Mouse (Mus musculus) CH12.LX (cell line): Measurements from ENCODE around the gene Coq8a. TPM values are rescaled to one million over a fixed set of nuclear protein-coding genes. Genes with fewer than 3 reads are reported as not detected.

Source experiments
- DNase-seq: peaks from one replicate; pipeline ENCODE4 v3.0.0-alpha.2; 2013; ENCODE audit errors: extremely low read depth
- H3K27ac ChIP-seq: 2 replicates; pipeline ENCODE4 v1.5.1; 2012; ENCODE audit warnings: low read depth, mild to moderate bottlenecking, control low read depth, moderate library complexity; ENCODE audit not compliant: insufficient read depth
- H3K27me3 ChIP-seq: replicated peaks from 2 replicates; pipeline ENCODE3; 2012; ENCODE audit warnings: inconsistent platforms
- H3K36me3 ChIP-seq, 2 experiments: replicated peaks in 1 of 2; 2 replicates each; pipeline versions ENCODE3 to v1.6.1; 2012; ENCODE audit warnings: inconsistent platforms in 1 of 2, low read length in 1 of 2, mild to moderate bottlenecking in 1 of 2, mixed read lengths in 1 of 2, moderate library complexity in 1 of 2; ENCODE audit not compliant: control insufficient read depth in 1 of 2, insufficient read depth in 1 of 2
- H3K4me1 ChIP-seq, 2 experiments: 2 replicates each; pipeline ENCODE4 v1.6.1; 2012; ENCODE audit warnings: inconsistent platforms in 1 of 2, moderate library complexity in 1 of 2; ENCODE audit not compliant: insufficient read depth in 2 of 2, control insufficient read depth in 1 of 2
- H3K4me2 ChIP-seq: 2 replicates; pipeline ENCODE4 v1.6.1; 2012; ENCODE audit warnings: low read depth, mild to moderate bottlenecking, control low read depth; ENCODE audit not compliant: poor library complexity, insufficient read depth, severe bottlenecking
- H3K4me3 ChIP-seq, 3 experiments: fragments of 150-350 bp in 1 of 3; sonication (generic) in 1 of 3; replicated peaks in 1 of 3; 2 replicates each; pipeline versions ENCODE3 to v1.5.1; 2011 to 2012; ENCODE audit warnings: low read depth in 2 of 3, low read length in 2 of 3, mild to moderate bottlenecking in 2 of 3, moderate library complexity in 2 of 3, control low read depth in 1 of 3, improper control_type of control experiment in 1 of 3, inconsistent platforms in 1 of 3, mixed read lengths in 1 of 3; ENCODE audit not compliant: poor library complexity in 1 of 3
- H3K79me2 ChIP-seq: replicated peaks from 2 replicates; pipeline ENCODE4 v1.6.1; 2012; ENCODE audit warnings: mild to moderate bottlenecking, moderate library complexity; ENCODE audit not compliant: control insufficient read depth, poor library complexity, insufficient read depth, severe bottlenecking; ENCODE audit errors: extremely low read depth
- H3K9ac ChIP-seq: 2 replicates; pipeline ENCODE4 v1.6.1; 2012; ENCODE audit warnings: low read depth, mild to moderate bottlenecking, control low read depth, moderate library complexity; ENCODE audit not compliant: insufficient read depth
- H3K9me3 ChIP-seq: replicated peaks from 2 replicates; pipeline ENCODE3; 2012; ENCODE audit warnings: low read length, inconsistent platforms, mixed read lengths
- BHLHE40 ChIP-seq: IDR thresholded peaks from 2 replicates; pipeline ENCODE4 v1.6.1; 2011; ENCODE audit warnings: mild to moderate bottlenecking, low read depth, low read length, improper control_type of control experiment
- CTCF ChIP-seq, 2 experiments: IDR thresholded peaks in 1 of 2; conservative IDR thresholded peaks in 1 of 2; 2 replicates each; pipeline ENCODE4 v1.5.1; 2011 to 2012; ENCODE audit warnings: low read depth in 2 of 2, low read length in 2 of 2, improper control_type of control experiment in 1 of 2, inconsistent platforms in 1 of 2, mild to moderate bottlenecking in 1 of 2, moderate library complexity in 1 of 2
- E2F4 ChIP-seq: IDR thresholded peaks from 2 replicates; pipeline ENCODE4 v1.6.1; 2011; ENCODE audit warnings: low read depth, low read length, improper control_type of control experiment; ENCODE audit not compliant: insufficient replicate concordance
- ETS1 ChIP-seq: conservative IDR thresholded peaks from 2 replicates; pipeline ENCODE4 v1.6.1; 2012; ENCODE audit warnings: low read depth, mild to moderate bottlenecking, inconsistent platforms, low read length, improper control_type of control experiment, moderate library complexity
- JUN ChIP-seq: IDR thresholded peaks from 2 replicates; pipeline ENCODE4 v1.6.1; 2011; ENCODE audit warnings: low read depth, mild to moderate bottlenecking, low read length, improper control_type of control experiment, moderate library complexity; ENCODE audit not compliant: insufficient read depth
- JUND ChIP-seq: conservative IDR thresholded peaks from 2 replicates; pipeline ENCODE4 v1.6.1; 2011; ENCODE audit warnings: low read depth, low read length, improper control_type of control experiment
- MAFK ChIP-seq: IDR thresholded peaks from 2 replicates; pipeline ENCODE4 v1.6.1; 2011; ENCODE audit warnings: low read length, improper control_type of control experiment; ENCODE audit not compliant: insufficient replicate concordance
- MXI1 ChIP-seq: IDR thresholded peaks from 2 replicates; pipeline ENCODE4 v1.6.1; 2011; ENCODE audit warnings: mild to moderate bottlenecking, low read depth, low read length, improper control_type of control experiment
- MYC ChIP-seq: IDR thresholded peaks from 2 replicates; pipeline ENCODE4 v1.6.1; 2011; ENCODE audit warnings: low read depth, mild to moderate bottlenecking, improper control_type of control experiment, low read length
- POLR2A ChIP-seq: IDR thresholded peaks from 2 replicates; pipeline ENCODE4 v1.6.1; 2011; ENCODE audit warnings: low read depth, mild to moderate bottlenecking, improper control_type of control experiment, low read length
- SIN3A ChIP-seq: IDR thresholded peaks from 2 replicates; pipeline ENCODE4 v1.6.1; 2012; ENCODE audit warnings: low read length, improper control_type of control experiment, inconsistent platforms
- ZNF384 ChIP-seq: IDR thresholded peaks from 2 replicates; pipeline ENCODE4 v1.6.1; 2012; ENCODE audit warnings: low read depth, low read length, improper control_type of control experiment, inconsistent platforms
- dilution Hi-C: fragments of 300-500 bp; cut with MboI; formaldehyde crosslinking; loops from 2 replicates; pipeline ENCODE4 v1.14.3; 2020; ENCODE audit warnings: low sequenced_read_pairs; ENCODE audit not compliant: extremely low pct_unique_long_range_greater_than_20kb, extremely low pct_ligation_motif_present
- in situ Hi-C: fragments of 300-500 bp; cut with MboI; formaldehyde crosslinking; loops from 3 replicates; pipeline ENCODE4 v1.14.3; 2019; ENCODE audit warnings: low sequenced_read_pairs, low pct_ligation_motif_present, low pct_unique_long_range_greater_than_20kb, mixed read lengths
- polyA plus RNA-seq: library from polyadenylated mRNA; unstranded; fragments of >175 nt; gene quantifications from 2 replicates; pipeline ENCODE4 v1.2.1, GENCODE M21; 2012; ENCODE audit warnings: low read depth; ENCODE audit not compliant: insufficient read length
- total RNA-seq, 2 experiments: library from RNA; depleted of rRNA; stranded (reverse); fragments of 300-350 nt in 1 of 2; fragments of >200 nt in 1 of 2; gene quantifications; 2 replicates each; pipeline ENCODE4 v1.2.3; 2012 to 2014

Gene Coq8a
- total and polyA plus RNA-seq, 3 experiments: 73.4 to 237 (median 88.1) TPM

GRCm38 (mm10) chr1:180166533-180166932 lies 32.9 kb downstream of the Coq8a start:
- Histone ChIP-seq H3K79me2 (no peaks in the 10 kb centered on the region), H3K9ac (no peak overlapping the region), H3K36me3 (peaks cover 64 to 87% of the 10 kb centered on the region in 2 experiments), H3K9me3 (no peaks in the 10 kb centered on the region), H3K27ac (no peak overlapping the region), H3K4me1 (no peaks in the 10 kb centered on the region), H3K4me3 (no peak overlapping the region), H3K27me3 (no peaks in the 10 kb centered on the region), H3K4me2 (no peak overlapping the region)
- in situ Hi-C loops: no loop called here
- dilution Hi-C loops: no loop called here
- DNase-seq: no peak
- TF ChIP-seq CTCF (conservative IDR thresholded peaks at IDR 0.05 in 1 of 2, IDR thresholded peaks at IDR 0.05 in 1 of 2; ENCODE audit: low read depth in 2 of 2, low read length in 2 of 2): peak in 1 of 2 experiments; percentile 28; a peak in 2 of 4 replicates
- no peak for TF ChIP-seq JUND

- no peak for DNase-seq
Observed at GRCm38 (mm10) chr1:180162986-180163385, 36.4 kb downstream of the Coq8a start.

DNA sequence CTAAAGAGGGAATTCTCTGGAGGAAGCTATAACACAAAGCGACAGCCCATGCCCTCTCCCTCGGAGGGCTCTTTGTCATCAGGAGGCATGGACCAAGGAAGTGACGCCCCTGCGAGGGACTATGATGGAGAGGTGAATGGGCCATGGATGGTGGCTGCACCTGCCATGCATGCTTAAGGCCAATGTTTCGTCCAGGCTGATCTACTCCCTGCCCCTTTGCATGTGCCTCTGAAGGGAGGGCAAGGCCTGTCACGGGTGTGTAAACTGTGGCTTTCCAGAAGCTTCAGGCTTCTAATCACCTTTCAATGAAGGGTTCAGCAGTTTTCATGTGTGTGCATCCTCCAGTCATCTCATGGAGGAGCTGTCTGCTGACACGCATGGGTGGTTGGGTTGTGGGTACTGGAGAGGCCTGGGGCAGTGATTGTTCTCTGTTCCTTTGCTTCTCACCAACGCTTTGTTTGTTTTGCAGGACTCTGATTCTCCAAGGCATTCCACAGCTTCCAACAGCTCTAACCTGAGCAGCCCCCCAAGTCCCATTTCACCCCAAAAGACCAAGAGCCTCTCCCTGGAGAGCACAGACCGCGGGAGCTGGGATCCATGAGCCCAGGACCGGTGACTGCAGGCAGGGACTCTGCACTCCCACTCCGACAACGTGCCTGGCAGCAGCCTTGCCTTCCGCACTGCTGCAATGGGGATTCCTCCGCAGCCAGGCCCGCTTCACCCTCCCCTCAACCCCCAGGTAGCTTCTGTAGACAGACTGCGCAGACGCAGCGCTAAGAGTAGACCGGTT lies 37.6 kb downstream of the Coq8a start:
- no peak overlapping the region for H3K4me2 ChIP-seq
- peaks cover 0 to 16% of the 10 kb centered on the region in 2 experiments; a peak in 3 of 4 replicates for H3K4me1 ChIP-seq
- no peak for TF ChIP-seq POLR2A
- TF ChIP-seq MAFK: no peak
- no peak for TF ChIP-seq BHLHE40
- TF ChIP-seq ETS1: no peak
- TF ChIP-seq MXI1: no peak
- TF ChIP-seq MYC: no peak
- TF ChIP-seq ZNF384: no peak
- TF ChIP-seq SIN3A: no peak
- no peak for TF ChIP-seq E2F4
- TF ChIP-seq, all 38 proteins: peak for 0
- H3K27ac ChIP-seq: no peak overlapping the region
- no peaks in the 10 kb centered on the region for H3K27me3 ChIP-seq
- no peak overlapping the region for H3K9ac ChIP-seq
- H3K9me3 ChIP-seq: no peaks in the 10 kb centered on the region
- H3K36me3 ChIP-seq: peaks cover 16 to 46% of the 10 kb centered on the region in 2 experiments
- dilution Hi-C loops (no loop called here), in situ Hi-C loops (no loop called here)
- no peak for DNase-seq
- no peak overlapping the region for H3K4me3 ChIP-seq
- H3K79me2 ChIP-seq: no peaks in the 10 kb centered on the region

More at GRCm38 (mm10) chr1:180162986-180163385, 36.4 kb downstream of the Coq8a start:
- no peak overlapping the region for H3K27ac ChIP-seq
- dilution Hi-C loops: no loop called here
- no peak for TF ChIP-seq JUN
- no peak overlapping the region for H3K4me3 ChIP-seq
- H3K4me2 ChIP-seq: no peak overlapping the region
- H3K9ac ChIP-seq: no peak overlapping the region
- no peaks in the 10 kb centered on the region for H3K9me3 ChIP-seq
- H3K27me3 ChIP-seq: no peaks in the 10 kb centered on the region
- H3K36me3 ChIP-seq: peaks cover 28 to 58% of the 10 kb centered on the region in 2 experiments
- peaks cover 0 to 11% of the 10 kb centered on the region in 2 experiments; a peak in 3 of 4 replicates for H3K4me1 ChIP-seq
- in situ Hi-C loops: no loop called here
- no peaks in the 10 kb centered on the region for H3K79me2 ChIP-seq
